ENCODE assay signal across 8 mouse cellular contexts in the genomic region with DNA sequence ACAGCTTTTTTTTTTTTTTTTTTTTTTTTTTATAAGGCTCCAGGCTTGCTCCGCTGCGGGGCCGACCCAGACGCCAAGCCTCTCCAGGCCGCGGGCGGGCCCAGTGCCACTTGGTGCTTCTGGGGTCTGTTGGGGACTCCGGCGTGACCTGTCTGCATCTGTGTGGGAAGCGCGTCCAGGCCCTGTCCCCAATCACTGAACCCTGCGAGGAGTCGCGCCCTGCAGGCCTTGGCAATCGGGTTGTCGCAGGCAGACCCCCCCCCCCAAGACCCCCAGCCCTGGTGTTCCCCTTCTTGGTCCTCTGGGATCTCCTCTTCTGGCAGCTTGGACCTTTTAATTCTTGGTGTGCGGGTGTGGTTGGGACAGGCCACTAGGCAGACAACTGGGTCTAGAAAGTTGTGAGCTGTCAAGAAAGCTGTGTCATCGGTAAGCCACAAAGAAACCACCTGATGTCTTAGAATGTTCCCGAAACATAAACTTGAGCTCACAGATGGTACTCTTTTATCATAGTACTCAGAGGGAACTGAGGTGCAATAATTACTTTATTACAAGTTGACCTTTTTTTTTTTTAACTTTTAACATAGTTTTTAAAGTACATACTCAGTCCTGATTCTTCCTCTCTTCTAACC. TPM values are rescaled to one million over a fixed set of nuclear protein-coding genes. Genes with fewer than 3 reads are reported as not detected.
DNase-seq lines count a peak whose midpoint lies in the region; ATAC-seq and TF ChIP-seq lines count a peak whose summit lies in the region.

No protein-coding gene starts in this region.

- H3K36me3 ChIP-seq in forebrain, embryonic 12.5 days (replicated peaks): no peaks in the 10 kb centered on the region; the same call in 1 of the 2 replicates
- H3K36me3 ChIP-seq in hindbrain, embryonic 16.5 days (ENCODE audit: control insufficient read depth, insufficient read depth, low read length): no peaks in the 10 kb centered on the region
- H3K36me3 ChIP-seq in spleen, adult 2 months (ENCODE audit: control insufficient read depth, insufficient read depth, low read length): no peaks in the 10 kb centered on the region

- H3K9me3 ChIP-seq in forebrain, embryonic 12.5 days: no peaks in the 10 kb centered on the region
- no peaks in the 10 kb centered on the region for H3K9me3 ChIP-seq in hindbrain, embryonic 16.5 days (ENCODE audit: control insufficient read depth, low read length)

- H3K4me1 ChIP-seq in forebrain, embryonic 12.5 days: peaks cover 19% of the 10 kb centered on the region
- H3K4me1 ChIP-seq in hindbrain, embryonic 16.5 days (ENCODE audit: control insufficient read depth, insufficient read depth, low read depth, low read length): peaks cover 11% of the 10 kb centered on the region
- H3K4me1 ChIP-seq in spleen, adult 2 months (ENCODE audit: control insufficient read depth, insufficient read depth, insufficient read length): no peaks in the 10 kb centered on the region

- peak overlapping the region; percentile 97 for H3K4me2 ChIP-seq in forebrain, embryonic 12.5 days
- peak overlapping the region; percentile 64 for H3K4me2 ChIP-seq in hindbrain, embryonic 16.5 days (ENCODE audit: low read length)

- WGBS in forebrain, embryonic 12.5 days: 1% methylated on average over 19 of the region's 19 CpGs
- WGBS in hindbrain, embryonic 16.5 days: under 1% methylated on average over 18 of the region's 19 CpGs
- WGBS in spleen, adult 2 months: 1% methylated on average over 19 of the region's 19 CpGs

- DNase-seq in ovary, adult 18-20 months (ENCODE audit: low spot score): peak; percentile 2
- DNase-seq in ovary, postnatal 10 days (ENCODE audit: low spot score): no peak
- DNase-seq in brain, adult 2 months (ENCODE audit: low read depth, low spot score): peak; percentile 19
- peak; percentile 27 to 48 for DNase-seq in spleen, adult 2 months (ENCODE audit: low read depth in 1 of 2, low spot score in 2 of 2)
- no peak for DNase-seq in layer of hippocampus, adult 9-11 months

- ATAC-seq in forebrain, embryonic 12.5 days (ENCODE audit: low FRiP score): peak; percentile 47
- ATAC-seq in hindbrain, embryonic 16.5 days: peak; percentile 49; the same call in 1 of the 2 replicates
- ATAC-seq in megakaryocyte, adult 5-6 weeks (ENCODE audit: poor library complexity, severe bottlenecking): peak; percentile 47

- peak overlapping the region; percentile 88 for H3K27ac ChIP-seq in forebrain, embryonic 12.5 days
- H3K27ac ChIP-seq in hindbrain, embryonic 16.5 days (ENCODE audit: low read depth, low read length): peak overlapping the region; percentile 90
- peak overlapping the region; percentile 84 for H3K27ac ChIP-seq in spleen, adult 2 months (ENCODE audit: insufficient read depth, low read length)

- no peak for TF ChIP-seq POLR2A in spleen, adult 2 months (IDR thresholded peaks at IDR 0.05; ENCODE audit: low read depth, low read length)

- peak overlapping the region; percentile 79 for H3K4me3 ChIP-seq in forebrain, embryonic 12.5 days (replicated peaks)
- peak overlapping the region; percentile 88 for H3K4me3 ChIP-seq in hindbrain, embryonic 16.5 days (ENCODE audit: low read length)
- peak overlapping the region; percentile 84 for H3K4me3 ChIP-seq in spleen, adult 2 months (ENCODE audit: extremely low read depth, insufficient read depth, insufficient read length)

- no peaks in the 10 kb centered on the region for H3K27me3 ChIP-seq in forebrain, embryonic 12.5 days
- no peaks in the 10 kb centered on the region for H3K27me3 ChIP-seq in hindbrain, embryonic 16.5 days (replicated peaks; ENCODE audit: control insufficient read depth, insufficient read depth, low read length)
- no peaks in the 10 kb centered on the region for H3K27me3 ChIP-seq in spleen, adult 2 months (ENCODE audit: control insufficient read depth, insufficient read depth, low read length)

- peak overlapping the region; percentile 76 for H3K9ac ChIP-seq in forebrain, embryonic 12.5 days
- peak overlapping the region; percentile 91 for H3K9ac ChIP-seq in hindbrain, embryonic 16.5 days (ENCODE audit: low read depth, low read length)

- no peak for TF ChIP-seq CTCF in spleen, adult 2 months (IDR thresholded peaks at IDR 0.05; ENCODE audit: extremely low read depth, insufficient read depth, insufficient read length, insufficient replicate concordance)

RNA-seq across cellular contexts. Expression of a gene that starts 1.1 kb away (rescaled TPM):
- polyA plus RNA-seq in forebrain, embryonic 12.5 days (2016; fragmentation: Nextera tagmentation; extraction: Ambion mirVana): 74.5 and 79.6 TPM in 2 replicates
- 70.5 and 71.1 TPM in 2 replicates for polyA plus RNA-seq in hindbrain, embryonic 16.5 days (2015; fragmentation: Nextera tagmentation; extraction: Ambion mirVana)
- 41.6 and 45.3 TPM in 2 replicates for total RNA-seq in megakaryocyte, adult 5-6 weeks (2015)
- total RNA-seq in megakaryocyte, adult 5-6 weeks (2017): 92.8 and 130 TPM in 2 replicates
- polyA plus RNA-seq in spleen, adult 2 months (2012; rRNA removed): 11.7 and 14.2 TPM in 2 replicates

Comparison
In these comparisons a context has a peak if more than half of its experiments do, and no peak if none do; other contexts are left out.
1. DNase-seq: peak in ovary, adult 18-20 months (single experiment), brain, adult 2 months (single experiment) and spleen, adult 2 months (2 of 2); none in ovary, postnatal 10 days (single experiment) and layer of hippocampus, adult 9-11 months (single experiment).
2. Peak in every context shown above with its lines, with median percentiles within 50 percentile points of each other: ATAC-seq, H3K27ac ChIP-seq and H3K4me3 ChIP-seq.